Mouse (Mus musculus): Measurements from ENCODE around the gene Rbm38. TPM values are rescaled to one million over a fixed set of nuclear protein-coding genes. Genes with fewer than 3 reads are reported as not detected.

Rbm38 gene
- polyA plus RNA-seq, 1 experiment from 2014 or later = 46.6 TPM

DNA sequence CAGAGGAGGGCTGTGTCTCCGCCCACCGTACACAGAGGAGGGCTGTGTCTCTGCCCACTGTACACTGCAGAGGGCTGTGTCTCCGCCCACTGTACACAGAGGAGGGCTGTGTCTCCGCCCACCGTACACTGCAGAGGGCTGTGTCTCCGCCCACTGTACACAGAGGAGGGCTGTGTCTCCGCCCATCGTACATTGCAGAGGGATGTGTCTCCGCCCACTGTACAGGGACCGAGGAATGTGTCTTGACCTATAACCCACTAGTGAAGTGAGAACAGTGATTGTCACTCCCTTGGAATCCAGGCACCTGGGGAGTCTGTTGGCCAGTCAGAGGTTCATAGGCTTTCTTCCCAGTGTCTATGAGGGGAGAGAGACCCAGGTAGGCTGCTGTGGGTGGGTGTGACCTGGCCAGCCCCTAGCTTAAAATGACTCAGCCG, 36.6 kb downstream of the Rbm38 start:
- H3K27ac ChIP-seq (replicated peaks; ENCODE audit: low read depth, low read length) = no peak overlapping the region
- H3K9ac ChIP-seq (replicated peaks; ENCODE audit: low read length) = no peak overlapping the region
- no peak overlapping the region for H3K4me2 ChIP-seq (ENCODE audit: low read depth, low read length)
- DNase-seq (ENCODE audit: low spot score) = no peak
- H3K27me3 ChIP-seq (ENCODE audit: control insufficient read depth, insufficient read depth, low read length) = no peaks in the 10 kb centered on the region
- H3K4me1 ChIP-seq (ENCODE audit: control insufficient read depth, insufficient read depth, low read length) = peaks cover 3% of the 10 kb centered on the region; the same call in 1 of the 2 replicates
- 74% methylated on average over 11 of the region's 11 CpGs for WGBS
- ATAC-seq (replicated peaks; ENCODE audit: insufficient number of reproducible peaks, low FRiP score, low TSS enrichment, low read depth) = no peak
- H3K4me3 ChIP-seq (ENCODE audit: low read depth, low read length) = no peak overlapping the region
- H3K9me3 ChIP-seq (replicated peaks; ENCODE audit: control insufficient read depth, low read length) = no peaks in the 10 kb centered on the region
- H3K36me3 ChIP-seq (replicated peaks; ENCODE audit: control insufficient read depth, insufficient read depth, low read depth, low read length) = no peaks in the 10 kb centered on the region

DNA sequence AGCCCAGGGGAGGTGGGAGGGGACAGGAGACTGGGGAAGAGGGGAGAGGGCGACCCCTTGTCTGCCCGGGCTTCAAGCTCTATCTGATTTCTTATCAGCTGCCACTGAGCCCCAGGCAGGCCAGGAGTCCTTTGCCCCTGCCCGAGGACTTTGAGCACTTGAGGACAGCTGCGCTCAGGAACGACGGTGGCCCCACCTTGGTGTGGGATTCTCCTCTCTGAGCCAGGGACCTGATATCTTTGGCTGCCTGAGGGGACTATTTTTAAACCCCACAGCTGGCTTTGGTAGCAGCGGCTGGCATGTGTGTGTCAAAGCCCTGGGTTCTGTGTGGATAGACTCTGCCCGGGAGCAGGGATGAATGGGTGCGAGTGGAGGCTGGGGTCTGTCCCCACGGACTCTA, 37.3 kb downstream of the Rbm38 start:
- Histone ChIP-seq H3K4me3 (ENCODE audit: low read depth, low read length) (no peak overlapping the region), H3K27ac (replicated peaks; ENCODE audit: low read depth, low read length) (no peak overlapping the region), H3K9me3 (replicated peaks; ENCODE audit: control insufficient read depth, low read length) (no peaks in the 10 kb centered on the region), H3K4me2 (ENCODE audit: low read depth, low read length) (no peak overlapping the region), H3K9ac (replicated peaks; ENCODE audit: low read length) (no peak overlapping the region), H3K4me1 (ENCODE audit: control insufficient read depth, insufficient read depth, low read length) (peaks cover 3% of the 10 kb centered on the region; the same call in 1 of the 2 replicates), H3K36me3 (replicated peaks; ENCODE audit: control insufficient read depth, insufficient read depth, low read depth, low read length) (no peaks in the 10 kb centered on the region), H3K27me3 (ENCODE audit: control insufficient read depth, insufficient read depth, low read length) (no peaks in the 10 kb centered on the region)
- 55% methylated on average over 10 of the region's 10 CpGs for WGBS
- ATAC-seq (replicated peaks; ENCODE audit: insufficient number of reproducible peaks, low FRiP score, low TSS enrichment, low read depth) (no peak), DNase-seq (ENCODE audit: low spot score) (no peak)

DNA sequence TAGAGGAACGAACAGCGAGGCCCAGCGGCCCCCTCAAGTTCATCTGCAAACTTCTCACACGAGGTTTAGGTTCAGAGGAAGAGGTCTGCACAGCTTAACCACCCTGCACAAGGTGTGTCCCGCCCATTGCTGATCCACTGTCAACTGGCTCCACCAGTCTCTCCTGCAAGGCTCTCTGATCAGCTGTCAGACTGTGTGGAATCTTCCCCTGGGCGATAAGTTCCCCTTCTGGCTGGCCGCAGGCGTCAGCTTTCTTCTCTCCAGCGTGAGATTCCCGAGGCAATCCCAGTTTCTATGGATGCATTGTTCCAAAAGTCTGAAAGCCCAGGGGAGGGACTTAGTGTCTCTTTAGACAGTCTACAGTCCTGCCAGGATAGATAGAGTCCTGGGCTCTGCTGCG, 38.0 kb downstream of the Rbm38 start:
- Histone ChIP-seq H3K36me3 (replicated peaks; ENCODE audit: control insufficient read depth, insufficient read depth, low read depth, low read length) (no peaks in the 10 kb centered on the region), H3K27ac (replicated peaks; ENCODE audit: low read depth, low read length) (no peak overlapping the region), H3K4me3 (ENCODE audit: low read depth, low read length) (no peak overlapping the region), H3K9ac (replicated peaks; ENCODE audit: low read length) (no peak overlapping the region), H3K27me3 (ENCODE audit: control insufficient read depth, insufficient read depth, low read length) (no peaks in the 10 kb centered on the region), H3K9me3 (replicated peaks; ENCODE audit: control insufficient read depth, low read length) (no peaks in the 10 kb centered on the region), H3K4me2 (ENCODE audit: low read depth, low read length) (no peak overlapping the region), H3K4me1 (ENCODE audit: control insufficient read depth, insufficient read depth, low read length) (peaks cover 3% of the 10 kb centered on the region; the same call in 1 of the 2 replicates)
- peak; percentile 17 for DNase-seq (ENCODE audit: low spot score)
- 36% methylated on average over 11 of the region's 11 CpGs for WGBS
- ATAC-seq (replicated peaks; ENCODE audit: insufficient number of reproducible peaks, low FRiP score, low TSS enrichment, low read depth) = no peak

DNA sequence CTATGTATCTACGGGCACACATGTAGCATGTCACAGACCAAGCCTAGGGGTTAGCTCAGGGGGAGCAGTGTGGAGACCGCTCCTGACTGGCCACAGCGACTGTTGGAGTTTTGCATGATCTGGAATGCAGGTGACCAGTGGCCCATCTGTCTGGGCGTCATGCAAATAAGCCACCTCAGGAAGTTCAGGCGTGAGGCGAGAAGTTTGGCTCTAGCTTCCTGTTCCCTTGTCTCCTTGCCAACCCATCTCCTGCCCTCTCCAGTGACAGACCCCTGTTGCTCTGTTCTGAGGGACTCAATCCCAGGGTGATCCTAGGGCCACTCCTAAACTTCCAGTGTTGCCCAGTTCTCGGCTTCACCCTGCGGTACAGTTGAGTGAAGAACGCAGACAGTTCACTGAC, 40.2 kb downstream of the Rbm38 start:
- Histone ChIP-seq H3K27ac (replicated peaks; ENCODE audit: low read depth, low read length) (no peak overlapping the region), H3K27me3 (ENCODE audit: control insufficient read depth, insufficient read depth, low read length) (no peaks in the 10 kb centered on the region), H3K4me2 (ENCODE audit: low read depth, low read length) (no peak overlapping the region), H3K4me3 (ENCODE audit: low read depth, low read length) (no peak overlapping the region), H3K36me3 (replicated peaks; ENCODE audit: control insufficient read depth, insufficient read depth, low read depth, low read length) (no peaks in the 10 kb centered on the region), H3K9me3 (replicated peaks; ENCODE audit: control insufficient read depth, low read length) (no peaks in the 10 kb centered on the region), H3K4me1 (ENCODE audit: control insufficient read depth, insufficient read depth, low read length) (peaks cover 3% of the 10 kb centered on the region; the same call in 1 of the 2 replicates), H3K9ac (replicated peaks; ENCODE audit: low read length) (no peak overlapping the region)
- ATAC-seq (replicated peaks; ENCODE audit: insufficient number of reproducible peaks, low FRiP score, low TSS enrichment, low read depth) = 0 out of 2 replicates have a peak, but pooled peaks have one; percentile 5
- WGBS = 85% methylated on average over 9 of the region's 9 CpGs
- DNase-seq (ENCODE audit: low spot score) = no peak

DNA sequence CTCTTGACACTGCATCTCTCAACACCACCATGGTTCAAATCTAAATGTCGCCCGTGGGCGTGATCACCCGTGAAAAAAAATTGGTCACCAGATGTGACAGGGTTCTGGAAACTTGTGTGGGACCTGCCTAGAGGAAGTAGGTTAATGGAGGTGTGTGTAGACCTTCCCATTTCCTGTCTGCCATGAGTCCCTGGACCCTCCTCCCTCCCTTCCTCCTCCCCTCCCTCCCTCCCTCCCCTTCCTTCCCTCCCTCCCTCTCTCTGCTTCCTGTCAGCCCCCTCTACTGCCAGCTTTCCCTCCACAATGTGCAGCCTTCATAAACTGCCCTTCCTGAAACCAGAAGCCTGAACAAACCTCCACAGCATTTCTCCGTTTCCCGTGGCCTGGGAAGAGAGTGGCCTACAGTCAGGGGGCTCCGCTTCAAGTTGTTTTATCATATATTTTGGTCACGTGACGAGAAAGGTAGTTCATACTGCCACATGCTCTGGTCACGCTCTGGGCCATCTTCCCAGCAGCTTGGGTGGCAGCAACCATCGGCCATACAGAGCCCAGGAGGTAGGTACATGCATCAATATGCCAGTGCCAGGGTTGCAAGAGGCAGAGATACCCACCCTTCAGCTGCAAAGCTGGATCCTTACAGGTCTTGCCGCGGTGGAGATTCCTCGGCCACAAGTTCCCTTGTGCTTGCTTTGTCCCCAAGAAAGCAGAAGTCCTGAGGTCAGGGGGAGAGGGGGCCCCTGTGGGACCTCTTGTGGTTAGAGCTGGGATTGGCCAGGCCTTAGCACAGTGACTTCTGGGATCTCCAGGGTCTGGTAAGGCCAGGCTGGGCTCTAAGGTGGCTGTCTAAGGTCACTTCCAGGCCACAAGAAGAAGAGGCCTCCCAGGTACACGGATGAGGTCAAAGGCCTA, 41.4 kb downstream of the Rbm38 start:
- Histone ChIP-seq H3K4me3 (ENCODE audit: low read depth, low read length) (no peak overlapping the region), H3K27me3 (ENCODE audit: control insufficient read depth, insufficient read depth, low read length) (no peaks in the 10 kb centered on the region), H3K4me1 (ENCODE audit: control insufficient read depth, insufficient read depth, low read length) (peaks cover 3% of the 10 kb centered on the region; the same call in 1 of the 2 replicates), H3K9me3 (replicated peaks; ENCODE audit: control insufficient read depth, low read length) (no peaks in the 10 kb centered on the region), H3K4me2 (ENCODE audit: low read depth, low read length) (no peak overlapping the region), H3K27ac (replicated peaks; ENCODE audit: low read depth, low read length) (no peak overlapping the region), H3K9ac (replicated peaks; ENCODE audit: low read length) (no peak overlapping the region; the same call in 1 of the 2 replicates), H3K36me3 (replicated peaks; ENCODE audit: control insufficient read depth, insufficient read depth, low read depth, low read length) (no peaks in the 10 kb centered on the region)
- DNase-seq (ENCODE audit: low spot score) (no peak), ATAC-seq (replicated peaks; ENCODE audit: insufficient number of reproducible peaks, low FRiP score, low TSS enrichment, low read depth) (no peak)
- 74% methylated on average over 15 of the region's 15 CpGs for WGBS

DNA sequence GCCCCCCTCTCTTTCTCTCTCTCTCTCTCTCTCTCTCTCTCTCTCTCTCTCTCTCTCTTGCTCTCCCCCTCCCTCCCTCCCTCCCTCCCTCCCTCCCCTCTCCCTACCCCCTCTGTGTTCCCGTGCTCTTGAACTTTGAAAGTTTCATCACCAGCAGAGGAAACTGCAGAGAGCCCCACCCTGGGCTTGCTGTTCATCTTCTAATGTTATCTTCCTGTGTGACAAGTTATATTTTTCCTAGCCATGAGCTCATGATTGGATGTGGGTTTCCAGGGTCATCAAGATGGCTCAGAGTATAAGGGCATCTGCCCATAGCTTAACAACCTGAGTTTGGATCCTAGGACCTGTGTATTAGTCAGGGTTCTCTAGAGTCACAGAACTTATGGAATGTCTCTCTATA, 42.9 kb downstream of the Rbm38 start:
- Histone ChIP-seq H3K27ac (replicated peaks; ENCODE audit: low read depth, low read length) (no peak overlapping the region), H3K4me1 (ENCODE audit: control insufficient read depth, insufficient read depth, low read length) (peaks cover 3% of the 10 kb centered on the region; the same call in 1 of the 2 replicates), H3K9ac (replicated peaks; ENCODE audit: low read length) (no peak overlapping the region), H3K4me3 (ENCODE audit: low read depth, low read length) (no peak overlapping the region), H3K27me3 (ENCODE audit: control insufficient read depth, insufficient read depth, low read length) (no peaks in the 10 kb centered on the region), H3K36me3 (replicated peaks; ENCODE audit: control insufficient read depth, insufficient read depth, low read depth, low read length) (no peaks in the 10 kb centered on the region), H3K9me3 (replicated peaks; ENCODE audit: control insufficient read depth, low read length) (no peaks in the 10 kb centered on the region), H3K4me2 (ENCODE audit: low read depth, low read length) (no peak overlapping the region)
- DNase-seq (ENCODE audit: low spot score) (no peak), ATAC-seq (replicated peaks; ENCODE audit: insufficient number of reproducible peaks, low FRiP score, low TSS enrichment, low read depth) (no peak)
- 50% methylated on average over 1 of the region's 1 CpGs for WGBS

DNA sequence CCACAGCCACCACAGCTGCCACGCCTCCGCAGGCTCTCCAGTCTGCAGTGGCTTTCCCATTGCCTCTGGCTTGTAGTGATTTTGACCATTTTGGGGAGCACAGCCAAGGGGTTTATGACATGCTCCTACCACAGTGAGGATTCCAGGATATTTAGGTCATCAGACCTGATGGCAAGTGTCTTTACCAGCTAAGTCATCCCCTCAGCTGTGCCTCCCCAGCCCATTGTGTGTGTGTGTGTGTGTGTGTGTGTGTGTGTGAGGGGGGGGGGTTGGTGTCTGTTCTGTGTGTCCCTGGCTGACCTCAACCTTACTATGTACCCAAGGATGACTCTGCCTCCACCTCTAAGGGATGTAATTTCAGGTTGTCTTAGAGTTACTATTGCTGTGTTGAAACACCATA, 44.6 kb downstream of the Rbm38 start:
- no peak overlapping the region for H3K9ac ChIP-seq (replicated peaks; ENCODE audit: low read length)
- no peak overlapping the region for H3K27ac ChIP-seq (replicated peaks; ENCODE audit: low read depth, low read length)
- H3K36me3 ChIP-seq (replicated peaks; ENCODE audit: control insufficient read depth, insufficient read depth, low read depth, low read length) = no peaks in the 10 kb centered on the region
- 87% methylated on average over 2 of the region's 2 CpGs for WGBS
- H3K4me1 ChIP-seq (ENCODE audit: control insufficient read depth, insufficient read depth, low read length) = peaks cover 3% of the 10 kb centered on the region; the same call in 1 of the 2 replicates
- no peak overlapping the region for H3K4me2 ChIP-seq (ENCODE audit: low read depth, low read length)
- DNase-seq (ENCODE audit: low spot score) = no peak
- no peak for ATAC-seq (replicated peaks; ENCODE audit: insufficient number of reproducible peaks, low FRiP score, low TSS enrichment, low read depth)
- no peaks in the 10 kb centered on the region for H3K27me3 ChIP-seq (ENCODE audit: control insufficient read depth, insufficient read depth, low read length)
- no peaks in the 10 kb centered on the region for H3K9me3 ChIP-seq (replicated peaks; ENCODE audit: control insufficient read depth, low read length)
- no peak overlapping the region for H3K4me3 ChIP-seq (ENCODE audit: low read depth, low read length)

DNA sequence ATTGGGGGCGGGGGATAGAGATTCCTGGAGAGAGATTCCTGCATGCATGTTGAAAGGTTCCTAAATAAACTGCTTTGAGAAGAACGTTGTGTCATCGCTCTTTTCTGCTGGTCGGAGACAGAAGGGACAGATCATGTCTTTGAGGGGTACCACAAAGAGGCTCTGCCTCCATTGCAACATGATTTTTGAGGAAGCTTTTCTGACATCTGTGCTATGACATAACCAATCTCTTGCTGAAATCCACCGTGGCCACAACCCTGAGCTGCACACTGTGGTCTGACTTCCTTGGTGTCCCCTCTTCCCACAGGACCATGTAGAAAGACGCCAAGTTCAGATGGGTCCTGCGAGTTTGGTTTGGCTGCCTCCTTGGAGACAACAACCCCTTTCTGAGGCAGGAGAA, 52.6 kb downstream of the Rbm38 start:
- Histone ChIP-seq H3K36me3 (replicated peaks; ENCODE audit: control insufficient read depth, insufficient read depth, low read depth, low read length) (no peaks in the 10 kb centered on the region), H3K9ac (replicated peaks; ENCODE audit: low read length) (no peak overlapping the region), H3K4me1 (ENCODE audit: control insufficient read depth, insufficient read depth, low read length) (no peaks in the 10 kb centered on the region), H3K27me3 (ENCODE audit: control insufficient read depth, insufficient read depth, low read length) (no peaks in the 10 kb centered on the region), H3K4me3 (ENCODE audit: low read depth, low read length) (no peak overlapping the region), H3K9me3 (replicated peaks; ENCODE audit: control insufficient read depth, low read length) (no peaks in the 10 kb centered on the region), H3K27ac (replicated peaks; ENCODE audit: low read depth, low read length) (no peak overlapping the region), H3K4me2 (ENCODE audit: low read depth, low read length) (no peak overlapping the region)
- DNase-seq (ENCODE audit: low spot score) (no peak), ATAC-seq (replicated peaks; ENCODE audit: insufficient number of reproducible peaks, low FRiP score, low TSS enrichment, low read depth) (no peak)
- whole genome bisulfite sequencing = 91% methylated on average over 7 of the region's 7 CpGs

Measured in embryonic facial prominence, embryonic 11.5 days (tissue).